Comparison of ENCODE assay signal across 20 mouse cellular contexts in genomic region chr2:90631938-90632733, GRCm38 (mm10). TPM values are rescaled to one million over a fixed set of nuclear protein-coding genes. Genes with fewer than 3 reads are reported as not detected.
DNase-seq lines count a peak whose midpoint lies in the region; ATAC-seq lines count a peak whose summit lies in the region.
"Had no signal": no experiment of that assay in that cellular context is flagged by ENCODE, and none has a peak within 500 bp of the region (broad histone marks: within the 10 kb centered on the region; RNA-seq: fewer than 3 reads in every experiment).

No protein-coding gene starts in this region.

- no peaks in the 10 kb centered on the region for H3K36me3 ChIP-seq in heart, embryonic 12.5 days
- H3K36me3 ChIP-seq in embryonic facial prominence, embryonic 15.5 days: no peaks in the 10 kb centered on the region
- H3K36me3 ChIP-seq: heart, embryonic 13.5 days; hindbrain, embryonic 13.5 days had no signal

- H3K4me1 ChIP-seq in heart, embryonic 12.5 days (replicated peaks): no peaks in the 10 kb centered on the region
- peaks cover 9% of the 10 kb centered on the region for H3K4me1 ChIP-seq in embryonic facial prominence, embryonic 15.5 days
- H3K4me1 ChIP-seq: heart, embryonic 13.5 days; hindbrain, embryonic 13.5 days had no signal

- WGBS in heart, embryonic 12.5 days: 67% methylated on average over 16 of the region's 16 CpGs
- WGBS in embryonic facial prominence, embryonic 15.5 days: 57% methylated on average over 16 of the region's 16 CpGs

- H3K4me3 ChIP-seq in heart, embryonic 12.5 days: no peak overlapping the region
- H3K4me3 ChIP-seq in embryonic facial prominence, embryonic 15.5 days (replicated peaks): no peak overlapping the region
- H3K4me3 ChIP-seq: heart, embryonic 13.5 days; hindbrain, embryonic 13.5 days had no signal

- no peak for ATAC-seq in heart, embryonic 12.5 days (ENCODE audit: insufficient number of reproducible peaks, low FRiP score)
- no peak for ATAC-seq in embryonic facial prominence, embryonic 15.5 days (ENCODE audit: insufficient number of reproducible peaks, low FRiP score, low TSS enrichment, low read depth)
- 0 out of 2 replicates have a peak, but pooled peaks have one; percentile 4 for ATAC-seq in monocyte, adult 5-6 weeks (replicated peaks; ENCODE audit: insufficient number of reproducible peaks, low FRiP score, low TSS enrichment, poor library complexity, severe bottlenecking)
- no peak for ATAC-seq in inflammation-experienced regulatory T-cells, adult 6 months
- no peak for ATAC-seq in erythroid progenitor cell, adult 5-6 weeks (replicated peaks; ENCODE audit: low FRiP score, poor library complexity, severe bottlenecking)

- H3K27me3 ChIP-seq in heart, embryonic 12.5 days (replicated peaks): no peaks in the 10 kb centered on the region
- H3K27me3 ChIP-seq in embryonic facial prominence, embryonic 15.5 days: no peaks in the 10 kb centered on the region
- H3K27me3 ChIP-seq: hindbrain, embryonic 13.5 days had no signal

- peak; percentile 79 for DNase-seq in heart, adult 11 months
- DNase-seq in ES-CJ7 (ENCODE audit: low read depth, low spot score): peak; percentile 27
- no peak for DNase-seq in ovary, postnatal 36 days (ENCODE audit: low spot score)
- DNase-seq: cerebellum, adult 18-20 months; cerebellum, postnatal 14 days; embryo, embryonic 11 days; heart, postnatal 14 days; kidney, adult 18-20 months; kidney, postnatal 4 days; lung, postnatal 4 days; thymus, postnatal 25 days had no signal

- no peak overlapping the region for H3K9ac ChIP-seq in heart, embryonic 12.5 days
- H3K9ac ChIP-seq in embryonic facial prominence, embryonic 15.5 days: no peak overlapping the region
- H3K9ac ChIP-seq: heart, embryonic 13.5 days; hindbrain, embryonic 13.5 days; liver, embryonic 14.5 days had no signal

- no peak overlapping the region for H3K4me2 ChIP-seq in heart, embryonic 12.5 days
- H3K4me2 ChIP-seq in embryonic facial prominence, embryonic 15.5 days (replicated peaks): no peak overlapping the region
- H3K4me2 ChIP-seq: heart, embryonic 13.5 days; hindbrain, embryonic 13.5 days; midbrain, embryonic 11.5 days had no signal

- no peaks in the 10 kb centered on the region; the same call in 1 of the 2 replicates for H3K9me3 ChIP-seq in heart, embryonic 12.5 days (replicated peaks)
- H3K9me3 ChIP-seq in embryonic facial prominence, embryonic 15.5 days (replicated peaks): no peaks in the 10 kb centered on the region
- H3K9me3 ChIP-seq: heart, embryonic 13.5 days; hindbrain, embryonic 13.5 days had no signal

- H3K27ac ChIP-seq in heart, embryonic 12.5 days (ENCODE audit: poor library complexity, severe bottlenecking): no peak overlapping the region
- 0 out of 2 replicates have a peak overlapping the region, but pooled peaks have one; percentile 55 for H3K27ac ChIP-seq in embryonic facial prominence, embryonic 15.5 days (replicated peaks)
- H3K27ac ChIP-seq: heart, embryonic 13.5 days; hindbrain, embryonic 13.5 days; liver, embryonic 14.5 days had no signal

RNA-seq across cellular contexts. Expression of gene Nup160, which starts 44.9 kb away (rescaled TPM):
- 34.7 and 34.8 TPM in 2 replicates for polyA plus RNA-seq in heart, embryonic 12.5 days (2016; fragmentation: Nextera tagmentation; extraction: Ambion mirVana)
- polyA plus RNA-seq in embryonic facial prominence, embryonic 15.5 days (2015; fragmentation: Nextera tagmentation; extraction: Ambion mirVana): 30.7 and 34.0 TPM in 2 replicates
- 14.9 to 37.4 TPM (median 36.5 TPM) in 3 replicates for total RNA-seq in monocyte, adult 5-6 weeks (2017)
- 10 to 100 TPM; 26.4 to 31.6 (median 30.5) TPM for polyA plus RNA-seq in inflammation-experienced regulatory T-cells, adult 6 months (2017; shearing (Covaris generic))
- total RNA-seq in erythroid progenitor cell, adult 5-6 weeks (2015; ENCODE audit: low replicate concordance): 103 and 115 TPM in 2 replicates
- 91.8 and 101 TPM in 2 replicates for total RNA-seq in erythroid progenitor cell, adult 5-6 weeks (2017; ENCODE audit: low replicate concordance)

RNA-seq across cellular contexts. Expression of gene Ptprj, which starts 51.7 kb away (rescaled TPM):
- 1.6 and 2.0 TPM in 2 replicates for polyA plus RNA-seq in heart, embryonic 12.5 days (2016; fragmentation: Nextera tagmentation; extraction: Ambion mirVana)
- polyA plus RNA-seq in embryonic facial prominence, embryonic 15.5 days (2015; fragmentation: Nextera tagmentation; extraction: Ambion mirVana): 2.7 and 2.8 TPM in 2 replicates
- total RNA-seq in monocyte, adult 5-6 weeks (2017): 224 to 262 TPM (median 261 TPM) in 3 replicates
- polyA plus RNA-seq in inflammation-experienced regulatory T-cells, adult 6 months (2017; shearing (Covaris generic)): 1 to 10 TPM; 4.2 to 5.4 (median 4.8) TPM
- 22.0 and 26.4 TPM in 2 replicates for total RNA-seq in erythroid progenitor cell, adult 5-6 weeks (2015; ENCODE audit: low replicate concordance)
- 14.8 and 19.1 TPM in 2 replicates for total RNA-seq in erythroid progenitor cell, adult 5-6 weeks (2017; ENCODE audit: low replicate concordance)
